30 mouse cellular contexts compared by ENCODE assay signal in genomic region chr12:87652916-87653703, GRCm38 (mm10). TPM values are rescaled to one million over a fixed set of nuclear protein-coding genes. Genes with fewer than 3 reads are reported as not detected.
"Had no signal": no experiment of that assay in that cellular context is flagged by ENCODE, and none has a peak within 500 bp of the region (broad histone marks: within the 10 kb centered on the region; RNA-seq: fewer than 3 reads in every experiment).

No protein-coding gene starts in this region.

RNA-seq across cellular contexts. Expression of gene Gm16381, which starts 8.7 kb away (rescaled TPM):
- total RNA-seq: common myeloid progenitor, adult 5-6 weeks; forebrain, postnatal 0 days; gastrocnemius, adult 18-20 months; gastrocnemius, adult 2 months; gastrocnemius, adult 8-10 months; gastrocnemius, postnatal 10 days; gastrocnemius, postnatal 14 days; gastrocnemius, postnatal 25 days; gastrocnemius, postnatal 36 days; gastrocnemius, postnatal 4 days; granulocyte monocyte progenitor cell, adult 5-6 weeks; heart, adult 18-20 months had no signal
- polyA plus RNA-seq: cerebellum, adult 2 months; cortical plate, adult 2 months; embryonic facial prominence, embryonic 10.5 days; embryonic facial prominence, embryonic 11.5 days; embryonic facial prominence, embryonic 12.5 days; embryonic facial prominence, embryonic 13.5 days; embryonic facial prominence, embryonic 14.5 days; embryonic facial prominence, embryonic 15.5 days; erythroblast, embryonic 14.5 days; forebrain, embryonic 10.5 days; forebrain, embryonic 11.5 days; forebrain, embryonic 12.5 days; forebrain, embryonic 13.5 days; forebrain, embryonic 14.5 days; forebrain, embryonic 15.5 days; forebrain, embryonic 16.5 days; forebrain, postnatal 0 days; frontal cortex, adult 2 months; gonadal fat pad, adult 2 months had no signal

RNA-seq across cellular contexts. Expression of gene Gm4027, which starts 34.4 kb away (rescaled TPM):
- total RNA-seq: common myeloid progenitor, adult 5-6 weeks; forebrain, postnatal 0 days; gastrocnemius, adult 18-20 months; gastrocnemius, adult 2 months; gastrocnemius, adult 8-10 months; gastrocnemius, postnatal 10 days; gastrocnemius, postnatal 14 days; gastrocnemius, postnatal 25 days; gastrocnemius, postnatal 36 days; gastrocnemius, postnatal 4 days; granulocyte monocyte progenitor cell, adult 5-6 weeks; heart, adult 18-20 months had no signal
- polyA plus RNA-seq: cerebellum, adult 2 months; cortical plate, adult 2 months; embryonic facial prominence, embryonic 10.5 days; embryonic facial prominence, embryonic 11.5 days; embryonic facial prominence, embryonic 12.5 days; embryonic facial prominence, embryonic 13.5 days; embryonic facial prominence, embryonic 14.5 days; embryonic facial prominence, embryonic 15.5 days; erythroblast, embryonic 14.5 days; forebrain, embryonic 10.5 days; forebrain, embryonic 11.5 days; forebrain, embryonic 12.5 days; forebrain, embryonic 13.5 days; forebrain, embryonic 14.5 days; forebrain, embryonic 15.5 days; forebrain, embryonic 16.5 days; forebrain, postnatal 0 days; frontal cortex, adult 2 months; gonadal fat pad, adult 2 months had no signal

RNA-seq across cellular contexts. Expression of gene Oog1, which starts 50.6 kb away (rescaled TPM):
- total RNA-seq: common myeloid progenitor, adult 5-6 weeks; forebrain, postnatal 0 days; gastrocnemius, adult 18-20 months; gastrocnemius, adult 2 months; gastrocnemius, adult 8-10 months; gastrocnemius, postnatal 10 days; gastrocnemius, postnatal 14 days; gastrocnemius, postnatal 25 days; gastrocnemius, postnatal 36 days; gastrocnemius, postnatal 4 days; granulocyte monocyte progenitor cell, adult 5-6 weeks; heart, adult 18-20 months had no signal
- polyA plus RNA-seq: cerebellum, adult 2 months; cortical plate, adult 2 months; embryonic facial prominence, embryonic 10.5 days; embryonic facial prominence, embryonic 11.5 days; embryonic facial prominence, embryonic 12.5 days; embryonic facial prominence, embryonic 13.5 days; embryonic facial prominence, embryonic 14.5 days; embryonic facial prominence, embryonic 15.5 days; erythroblast, embryonic 14.5 days; forebrain, embryonic 10.5 days; forebrain, embryonic 11.5 days; forebrain, embryonic 12.5 days; forebrain, embryonic 13.5 days; forebrain, embryonic 14.5 days; forebrain, embryonic 15.5 days; forebrain, embryonic 16.5 days; forebrain, postnatal 0 days; frontal cortex, adult 2 months; gonadal fat pad, adult 2 months had no signal
